Mouse (Mus musculus) cerebellum, adult 2 months (tissue): ENCODE results near the gene Sema5a.

Source experiments
- CTCF ChIP-seq: fragments of 200-500 bp; IDR thresholded peaks from 2 replicates; pipeline ENCODE4 v1.5.1; 2011; ENCODE audit warnings: low read depth, mild to moderate bottlenecking, control low read depth, low read length, moderate library complexity, borderline replicate concordance; ENCODE audit not compliant: insufficient read depth
- POLR2A ChIP-seq: fragments of 200-500 bp; IDR thresholded peaks from 2 replicates; pipeline ENCODE4 v1.6.1; 2011; ENCODE audit warnings: low read length, control low read depth, borderline replicate concordance; ENCODE audit not compliant: insufficient read depth

- TF ChIP-seq CTCF (no peak), POLR2A (no peak)
These were observed 474.3 kb downstream of the Sema5a start for GRCm38 (mm10) chr15:32718964-32719311.
